Mouse (Mus musculus): ENCODE data around the gene Borcs5. TPM values are rescaled to one million over a fixed set of nuclear protein-coding genes. Genes with fewer than 3 reads are reported as not detected.

Borcs5 gene
- polyA plus RNA-seq, 1 experiment = 46.7 TPM

- no peaks in the 10 kb centered on the region for H3K4me1 ChIP-seq (ENCODE audit: control insufficient read depth, insufficient read depth, low read length)
- no peak overlapping the region for H3K27ac ChIP-seq (ENCODE audit: insufficient read depth, low read length)
- no peak overlapping the region for H3K4me3 ChIP-seq (ENCODE audit: insufficient read depth, low read length)
- no peak for TF ChIP-seq CTCF (IDR thresholded peaks at IDR 0.05; ENCODE audit: extremely low read depth, insufficient read depth, low read length)
- TF ChIP-seq POLR2A (IDR thresholded peaks at IDR 0.05; ENCODE audit: extremely low read depth, insufficient read depth, low read length) = no peak
These were observed 94.5 kb downstream of the Borcs5 start for GRCm38 (mm10) chr6:134733800-134734221.

- TF ChIP-seq POLR2A (IDR thresholded peaks at IDR 0.05; ENCODE audit: extremely low read depth, insufficient read depth, low read length) (no peak), CTCF (IDR thresholded peaks at IDR 0.05; ENCODE audit: extremely low read depth, insufficient read depth, low read length) (no peak)
- H3K4me3 ChIP-seq (ENCODE audit: insufficient read depth, low read length) = no peak overlapping the region
- H3K27ac ChIP-seq (ENCODE audit: insufficient read depth, low read length) = no peak overlapping the region
- no peaks in the 10 kb centered on the region for H3K4me1 ChIP-seq (ENCODE audit: control insufficient read depth, insufficient read depth, low read length)
These were observed 97.5 kb downstream of the Borcs5 start for GRCm38 (mm10) chr6:134736853-134737252.

- no peak overlapping the region for H3K27ac ChIP-seq (ENCODE audit: insufficient read depth, low read length)
- no peaks in the 10 kb centered on the region for H3K4me1 ChIP-seq (ENCODE audit: control insufficient read depth, insufficient read depth, low read length)
- H3K4me3 ChIP-seq (ENCODE audit: insufficient read depth, low read length) = no peak overlapping the region
- TF ChIP-seq POLR2A (IDR thresholded peaks at IDR 0.05; ENCODE audit: extremely low read depth, insufficient read depth, low read length) (no peak), CTCF (IDR thresholded peaks at IDR 0.05; ENCODE audit: extremely low read depth, insufficient read depth, low read length) (no peak)
These were observed 104.3 kb downstream of the Borcs5 start for GRCm38 (mm10) chr6:134743568-134743967.

- Histone ChIP-seq H3K4me3 (ENCODE audit: insufficient read depth, low read length) (no peak overlapping the region), H3K4me1 (ENCODE audit: control insufficient read depth, insufficient read depth, low read length) (no peaks in the 10 kb centered on the region), H3K27ac (ENCODE audit: insufficient read depth, low read length) (no peak overlapping the region)
- TF ChIP-seq POLR2A (IDR thresholded peaks at IDR 0.05; ENCODE audit: extremely low read depth, insufficient read depth, low read length) (no peak), CTCF (IDR thresholded peaks at IDR 0.05; ENCODE audit: extremely low read depth, insufficient read depth, low read length) (no peak)
These were observed 106.6 kb downstream of the Borcs5 start for GRCm38 (mm10) chr6:134745876-134746275.

- no peak overlapping the region for H3K4me3 ChIP-seq (ENCODE audit: insufficient read depth, low read length)
- H3K4me1 ChIP-seq (ENCODE audit: control insufficient read depth, insufficient read depth, low read length) = no peaks in the 10 kb centered on the region
- H3K27ac ChIP-seq (ENCODE audit: insufficient read depth, low read length) = no peak overlapping the region
- no peak for TF ChIP-seq POLR2A (IDR thresholded peaks at IDR 0.05; ENCODE audit: extremely low read depth, insufficient read depth, low read length)
- no peak for TF ChIP-seq CTCF (IDR thresholded peaks at IDR 0.05; ENCODE audit: extremely low read depth, insufficient read depth, low read length)
These were observed 108.8 kb downstream of the Borcs5 start for GRCm38 (mm10) chr6:134748126-134748525.

GRCm38 (mm10) chr6:134751087-134751486, 111.8 kb downstream of the Borcs5 start:
- H3K4me3 ChIP-seq (ENCODE audit: insufficient read depth, low read length) = no peak overlapping the region
- no peak for TF ChIP-seq POLR2A (IDR thresholded peaks at IDR 0.05; ENCODE audit: extremely low read depth, insufficient read depth, low read length)
- no peak for TF ChIP-seq CTCF (IDR thresholded peaks at IDR 0.05; ENCODE audit: extremely low read depth, insufficient read depth, low read length)
- no peak overlapping the region for H3K27ac ChIP-seq (ENCODE audit: insufficient read depth, low read length)
- no peaks in the 10 kb centered on the region for H3K4me1 ChIP-seq (ENCODE audit: control insufficient read depth, insufficient read depth, low read length)

GRCm38 (mm10) chr6:134751883-134752647, 112.8 kb downstream of the Borcs5 start:
- H3K27ac ChIP-seq (ENCODE audit: insufficient read depth, low read length) = no peak overlapping the region
- TF ChIP-seq CTCF (IDR thresholded peaks at IDR 0.05; ENCODE audit: extremely low read depth, insufficient read depth, low read length) = no peak
- no peak for TF ChIP-seq POLR2A (IDR thresholded peaks at IDR 0.05; ENCODE audit: extremely low read depth, insufficient read depth, low read length)
- no peak overlapping the region for H3K4me3 ChIP-seq (ENCODE audit: insufficient read depth, low read length)
- no peaks in the 10 kb centered on the region for H3K4me1 ChIP-seq (ENCODE audit: control insufficient read depth, insufficient read depth, low read length)

- no peak overlapping the region for H3K27ac ChIP-seq (ENCODE audit: insufficient read depth, low read length)
- TF ChIP-seq POLR2A (IDR thresholded peaks at IDR 0.05; ENCODE audit: extremely low read depth, insufficient read depth, low read length) = no peak
- TF ChIP-seq CTCF (IDR thresholded peaks at IDR 0.05; ENCODE audit: extremely low read depth, insufficient read depth, low read length) = no peak
- H3K4me1 ChIP-seq (ENCODE audit: control insufficient read depth, insufficient read depth, low read length) = no peaks in the 10 kb centered on the region
- H3K4me3 ChIP-seq (ENCODE audit: insufficient read depth, low read length) = no peak overlapping the region
These were observed 114.1 kb downstream of the Borcs5 start for GRCm38 (mm10) chr6:134753412-134753811.

- Histone ChIP-seq H3K4me3 (ENCODE audit: insufficient read depth, low read length) (no peak overlapping the region), H3K27ac (ENCODE audit: insufficient read depth, low read length) (no peak overlapping the region), H3K4me1 (ENCODE audit: control insufficient read depth, insufficient read depth, low read length) (no peaks in the 10 kb centered on the region)
- TF ChIP-seq CTCF (IDR thresholded peaks at IDR 0.05; ENCODE audit: extremely low read depth, insufficient read depth, low read length) = no peak
- TF ChIP-seq POLR2A (IDR thresholded peaks at IDR 0.05; ENCODE audit: extremely low read depth, insufficient read depth, low read length) = no peak
These were observed 114.5 kb downstream of the Borcs5 start for GRCm38 (mm10) chr6:134753858-134754257.

GRCm38 (mm10) chr6:134756058-134756457, 116.7 kb downstream of the Borcs5 start:
- Histone ChIP-seq H3K4me3 (ENCODE audit: insufficient read depth, low read length) (no peak overlapping the region), H3K4me1 (ENCODE audit: control insufficient read depth, insufficient read depth, low read length) (no peaks in the 10 kb centered on the region), H3K27ac (ENCODE audit: insufficient read depth, low read length) (no peak overlapping the region)
- TF ChIP-seq POLR2A (IDR thresholded peaks at IDR 0.05; ENCODE audit: extremely low read depth, insufficient read depth, low read length) = no peak
- no peak for TF ChIP-seq CTCF (IDR thresholded peaks at IDR 0.05; ENCODE audit: extremely low read depth, insufficient read depth, low read length)

Other genes with a start within 250 kb of the Borcs5 start
- gene Bcl2l14, start 243.2 kb upstream of the Borcs5 start, polyA plus RNA-seq (2012; rRNA removed) = not detected in 2 replicates
- gene Lrp6, start 72.5 kb upstream of the Borcs5 start, polyA plus RNA-seq (2012; rRNA removed) = 24.2 and 25.3 TPM in 2 replicates
- 12.2 and 12.9 TPM in 2 replicates for gene Mansc1, start 7.0 kb upstream of the Borcs5 start, polyA plus RNA-seq (2012; rRNA removed)
- 8.5 and 9.1 TPM in 2 replicates for gene Dusp16, start 153.1 kb downstream of the Borcs5 start, polyA plus RNA-seq (2012; rRNA removed)
- gene Crebl2, start 190.6 kb downstream of the Borcs5 start, polyA plus RNA-seq (2012; rRNA removed) = 32.2 and 32.7 TPM in 2 replicates

Measured in cortical plate, adult 2 months (tissue).